Mouse (Mus musculus) heart, adult 9 months (tissue): Measurements from ENCODE around the gene Eef1akmt1.
A peak's percentile ranks its signal among the peaks of the same experiment; 100 is the strongest.

Experiments
- DNase-seq, 2 experiments: peaks; one replicate each; pipeline ENCODE4 v3.0.0; 2022; ENCODE audit warnings: low spot score in 2 of 2

Gene Eef1akmt1

GRCm38 (mm10) chr14:57571155-57572133, at the start of gene Eef1akmt1:
Eef1akmt1 (minus strand) TSS chr14:57571612.
- DNase-seq: peak; percentile 95

GRCm38 (mm10) chr14:57620598-57621236, 49.3 kb upstream of the Eef1akmt1 start:
- DNase-seq: no peak

- DNase-seq: peak; percentile 47 to 56
Observed at GRCm38 (mm10) chr14:57619487-57619886, 48.1 kb upstream of the Eef1akmt1 start.

GRCm38 (mm10) chr14:57617675-57618074, 46.3 kb upstream of the Eef1akmt1 start:
- DNase-seq: no peak

GRCm38 (mm10) chr14:57616339-57616965, 45.0 kb upstream of the Eef1akmt1 start:
- no peak for DNase-seq

- DNase-seq: no peak
Observed at GRCm38 (mm10) chr14:57615828-57616227, 44.4 kb upstream of the Eef1akmt1 start.

GRCm38 (mm10) chr14:57611034-57611433, 39.6 kb upstream of the Eef1akmt1 start:
- no peak for DNase-seq

GRCm38 (mm10) chr14:57609816-57610329, 38.5 kb upstream of the Eef1akmt1 start:
- no peak for DNase-seq

- DNase-seq: peak; percentile 91 to 97
Observed at GRCm38 (mm10) chr14:57607500-57607899, 36.1 kb upstream of the Eef1akmt1 start.

- peak in 1 of 2 experiments; percentile 22 for DNase-seq
Observed at GRCm38 (mm10) chr14:57606663-57607365, 35.4 kb upstream of the Eef1akmt1 start.

- DNase-seq: no peak
Observed at GRCm38 (mm10) chr14:57593279-57593678, 21.9 kb upstream of the Eef1akmt1 start.

- no peak for DNase-seq
Observed at GRCm38 (mm10) chr14:57591830-57592229, 20.4 kb upstream of the Eef1akmt1 start.

- no peak for DNase-seq
Observed at GRCm38 (mm10) chr14:57576364-57577060, 5.1 kb upstream of the Eef1akmt1 start.

- DNase-seq: no peak
Observed at GRCm38 (mm10) chr14:57574792-57575587, 3.6 kb upstream of the Eef1akmt1 start.

- DNase-seq: no peak
Observed at GRCm38 (mm10) chr14:57565626-57566025, 5.8 kb downstream of the Eef1akmt1 start.

- DNase-seq: no peak
Observed at GRCm38 (mm10) chr14:57556922-57557321, 14.5 kb downstream of the Eef1akmt1 start.

GRCm38 (mm10) chr14:57555471-57556070, 15.8 kb downstream of the Eef1akmt1 start:
- DNase-seq: no peak

GRCm38 (mm10) chr14:57554434-57554833, 17.0 kb downstream of the Eef1akmt1 start:
- no peak for DNase-seq

- no peak for DNase-seq
Observed at GRCm38 (mm10) chr14:57552945-57553344, 18.5 kb downstream of the Eef1akmt1 start.
